Mouse (Mus musculus) right cerebral cortex, postnatal 36 days (tissue): ENCODE data around the gene Adm2.

Source experiments
- DNase-seq, 2 experiments: peaks; one replicate each; pipeline ENCODE4 v3.0.0; 2022; ENCODE audit warnings: low spot score in 2 of 2, mixed read lengths in 1 of 2

The Adm2 gene

GRCm38 (mm10) chr15:89355241-89356187 is 33.0 kb downstream of the Adm2 start, which contains the start of the genes Lmf2 and Ncaph2:
TSS of gene Lmf2 (minus strand) at chr15:89355659.
TSS of gene Ncaph2 (plus strand) at chr15:89355719.
- DNase-seq, result peak; percentile 92

GRCm38 (mm10) chr15:89356372-89356771 is 33.9 kb downstream of the Adm2 start:
- peak in 1 of 2 experiments; percentile 48 for DNase-seq

DNA sequence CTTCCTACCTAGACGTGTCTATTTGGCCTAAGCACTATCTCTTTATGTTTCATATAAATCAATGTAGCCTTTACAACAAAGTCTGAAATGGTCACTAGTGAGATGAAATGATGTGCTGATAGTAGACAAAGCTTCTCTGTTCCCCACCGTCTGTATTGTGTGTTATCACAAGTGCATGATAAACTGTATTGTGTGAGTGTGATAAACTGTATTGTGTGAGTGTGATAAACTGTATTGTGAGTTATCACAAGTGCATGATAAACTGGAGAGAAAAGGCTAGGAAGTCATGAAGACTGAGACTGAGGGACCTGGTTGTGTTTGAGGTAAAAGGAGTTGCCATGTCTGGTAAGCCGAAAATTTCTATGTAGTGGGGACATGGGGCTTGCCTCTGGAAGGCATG is 36.3 kb downstream of the Adm2 start:
- DNase-seq, result no peak

- no peak for DNase-seq
Observed at GRCm38 (mm10) chr15:89363051-89363450, 40.5 kb downstream of the Adm2 start.

- no peak for DNase-seq
Observed at GRCm38 (mm10) chr15:89365141-89365551, 42.6 kb downstream of the Adm2 start.

DNA sequence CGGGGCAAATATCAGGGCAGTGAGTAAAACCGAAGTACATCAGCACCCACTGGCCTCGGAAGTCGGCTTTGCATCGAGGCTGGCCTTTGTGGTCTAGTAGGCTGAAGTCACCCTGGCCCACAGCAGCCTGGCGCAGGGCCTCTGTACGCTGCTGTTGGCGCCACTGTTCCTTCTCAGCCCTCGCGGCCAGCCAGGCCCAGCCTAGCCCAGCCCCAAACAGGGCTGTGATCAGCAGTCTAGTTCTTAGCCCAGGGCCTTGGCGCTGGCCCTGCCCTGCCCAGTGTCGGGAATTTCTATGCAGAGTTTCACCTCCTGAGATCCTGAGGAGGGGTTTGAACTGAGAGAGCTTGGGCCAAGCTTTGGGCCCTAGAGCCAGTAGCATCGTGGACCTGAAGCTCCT is 49.5 kb downstream of the Adm2 start:
- no peak for DNase-seq

- DNase-seq, result no peak
Observed at GRCm38 (mm10) chr15:89372536-89372935, 50.0 kb downstream of the Adm2 start.

DNA sequence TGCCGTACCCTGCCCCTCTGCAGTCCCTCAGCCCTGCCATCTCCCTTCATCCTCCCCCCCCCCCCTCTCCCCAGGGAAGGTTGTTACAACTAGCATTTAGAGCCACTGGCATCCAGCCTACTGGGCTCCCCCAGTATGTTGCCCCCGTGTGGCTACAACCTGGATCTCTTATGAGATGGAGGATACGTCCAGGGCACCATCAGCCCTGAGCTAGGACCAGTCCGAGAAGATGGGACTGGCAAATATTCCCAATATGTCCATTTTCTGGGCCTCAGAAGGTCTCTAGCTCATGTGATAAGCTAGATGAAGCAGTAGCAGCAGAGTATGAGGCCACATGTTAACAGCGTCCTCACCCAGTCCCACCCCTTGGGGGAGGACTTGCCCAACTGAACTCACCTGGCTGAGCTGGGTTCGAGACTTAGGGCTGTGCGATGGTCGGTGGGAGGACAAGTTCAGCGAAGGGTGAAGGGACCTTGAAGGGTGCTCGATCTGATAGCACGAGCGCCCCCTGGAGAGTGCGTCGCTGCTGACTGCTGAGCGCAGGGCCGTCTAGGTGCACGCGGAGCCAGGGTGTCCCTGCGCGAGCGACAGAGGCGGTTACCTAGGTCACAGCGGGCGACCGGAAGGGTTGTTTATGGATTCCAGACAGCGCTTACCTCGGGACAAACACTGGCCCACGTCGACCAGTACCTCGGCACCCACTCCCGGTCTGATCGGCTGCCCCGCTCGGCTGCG is 50.7 kb downstream of the Adm2 start:
- peak; percentile 71 to 81 for DNase-seq

- peak; percentile 87 to 91 for DNase-seq
Observed at GRCm38 (mm10) chr15:89373762-89374248, 51.3 kb downstream of the Adm2 start, which contains the start of gene Sco2. TSS of gene Sco2 (minus strand) at chr15:89373846.
